15 mouse cellular contexts compared by ENCODE assay signal in genomic region chr11:107103224-107103589, GRCm38 (mm10). TPM values are rescaled to one million over a fixed set of nuclear protein-coding genes. Genes with fewer than 3 reads are reported as not detected.
DNase-seq lines count a peak whose midpoint lies in the region; ATAC-seq and TF ChIP-seq lines count a peak whose summit lies in the region.
"Had no signal": no experiment of that assay in that cellular context is flagged by ENCODE, and none has a peak within 500 bp of the region (broad histone marks: within the 10 kb centered on the region; RNA-seq: fewer than 3 reads in every experiment).

No protein-coding gene starts in this region.

- no peaks in the 10 kb centered on the region for H3K9me3 ChIP-seq in heart, embryonic 13.5 days
- no peaks in the 10 kb centered on the region for H3K9me3 ChIP-seq in lung, postnatal 0 days (ENCODE audit: low read length)
- no peaks in the 10 kb centered on the region for H3K9me3 ChIP-seq in stomach, embryonic 15.5 days
- no peaks in the 10 kb centered on the region for H3K9me3 ChIP-seq in kidney, embryonic 14.5 days (ENCODE audit: control insufficient read depth, low read length)
- H3K9me3 ChIP-seq: embryonic facial prominence, embryonic 12.5 days; forebrain, embryonic 12.5 days; kidney, embryonic 15.5 days; midbrain, embryonic 13.5 days; neural tube, embryonic 13.5 days had no signal

- ATAC-seq in heart, embryonic 13.5 days (ENCODE audit: extremely low read depth, insufficient number of reproducible peaks, low FRiP score, low TSS enrichment): no peak
- peak; percentile 70 for ATAC-seq in lung, postnatal 0 days
- no peak for ATAC-seq in stomach, embryonic 15.5 days (ENCODE audit: insufficient read depth, low FRiP score, low read depth)
- no peak for ATAC-seq in kidney, embryonic 14.5 days (ENCODE audit: low FRiP score, low TSS enrichment)
- ATAC-seq: midbrain, embryonic 13.5 days had no signal

- no peak for TF ChIP-seq CTCF in lung, postnatal 0 days (IDR thresholded peaks at IDR 0.05)

- peaks cover 25% of the 10 kb centered on the region for H3K36me3 ChIP-seq in heart, embryonic 13.5 days
- H3K36me3 ChIP-seq in lung, postnatal 0 days (ENCODE audit: insufficient read depth, low read length): 0 out of 2 replicates have a peak, but pooled peaks cover 1% of the 10 kb centered on the region
- H3K36me3 ChIP-seq in stomach, embryonic 15.5 days: peaks cover 5% of the 10 kb centered on the region; the same call in 1 of the 2 replicates
- H3K36me3 ChIP-seq in kidney, embryonic 14.5 days (ENCODE audit: control insufficient read depth, insufficient read depth, low read length): peaks cover 19% of the 10 kb centered on the region

- no peaks in the 10 kb centered on the region for H3K27me3 ChIP-seq in heart, embryonic 13.5 days (replicated peaks)
- no peaks in the 10 kb centered on the region for H3K27me3 ChIP-seq in lung, postnatal 0 days (replicated peaks; ENCODE audit: insufficient read depth, low read length)
- H3K27me3 ChIP-seq in stomach, embryonic 15.5 days (replicated peaks): no peaks in the 10 kb centered on the region
- H3K27me3 ChIP-seq in kidney, embryonic 14.5 days (ENCODE audit: control insufficient read depth, insufficient read depth, low read length): no peaks in the 10 kb centered on the region
- H3K27me3 ChIP-seq: embryonic facial prominence, embryonic 12.5 days; forebrain, embryonic 12.5 days; kidney, embryonic 15.5 days; midbrain, embryonic 13.5 days; neural tube, embryonic 13.5 days had no signal

- no peak for DNase-seq in heart, postnatal 25 days (ENCODE audit: low spot score)
- peak; percentile 68 for DNase-seq in lung, postnatal 0 days (ENCODE audit: low spot score)
- DNase-seq in lung, postnatal 10 days: no peak
- DNase-seq in induced T-regulatory cell, adult 2 months (ENCODE audit: low read depth): peak; percentile 72
- DNase-seq in embryo, embryonic 9.5 days (ENCODE audit: extremely low spot score): no peak
- DNase-seq: adrenal gland, adult 8-10 months had no signal

- H3K4me1 ChIP-seq in heart, embryonic 13.5 days: peaks cover 59% of the 10 kb centered on the region
- peaks cover 21% of the 10 kb centered on the region; the same call in 1 of the 2 replicates for H3K4me1 ChIP-seq in lung, postnatal 0 days (ENCODE audit: insufficient read depth, low read depth, low read length)
- H3K4me1 ChIP-seq in stomach, embryonic 15.5 days: peaks cover 8% of the 10 kb centered on the region
- peaks cover 15% of the 10 kb centered on the region; the same call in 1 of the 2 replicates for H3K4me1 ChIP-seq in kidney, embryonic 14.5 days (ENCODE audit: control insufficient read depth, insufficient read depth, low read length)

- 0 out of 2 replicates have a peak overlapping the region, but pooled peaks have one; percentile 24 for H3K9ac ChIP-seq in heart, embryonic 13.5 days
- H3K9ac ChIP-seq in lung, postnatal 0 days (replicated peaks; ENCODE audit: low read depth): no peak overlapping the region
- no peak overlapping the region for H3K9ac ChIP-seq in stomach, embryonic 15.5 days
- H3K9ac ChIP-seq in kidney, embryonic 14.5 days (ENCODE audit: low read depth, low read length): no peak overlapping the region
- H3K9ac ChIP-seq: embryonic facial prominence, embryonic 12.5 days; forebrain, embryonic 12.5 days; kidney, embryonic 15.5 days; midbrain, embryonic 13.5 days had no signal

- peak overlapping the region; percentile 60 for H3K27ac ChIP-seq in heart, embryonic 13.5 days (replicated peaks)
- H3K27ac ChIP-seq in lung, postnatal 0 days (ENCODE audit: low read length): peak overlapping the region; percentile 61
- H3K27ac ChIP-seq in stomach, embryonic 15.5 days: peak overlapping the region; percentile 64
- no peak overlapping the region for H3K27ac ChIP-seq in kidney, embryonic 14.5 days (ENCODE audit: low read depth, low read length)
- H3K27ac ChIP-seq: embryonic facial prominence, embryonic 12.5 days; heart, adult 2 months; kidney, embryonic 15.5 days; midbrain, embryonic 13.5 days; neural tube, embryonic 13.5 days had no signal

- no peak overlapping the region for H3K4me3 ChIP-seq in heart, embryonic 13.5 days
- no peak overlapping the region for H3K4me3 ChIP-seq in lung, postnatal 0 days (ENCODE audit: low read depth, low read length)
- H3K4me3 ChIP-seq in stomach, embryonic 15.5 days (replicated peaks): no peak overlapping the region
- no peak overlapping the region for H3K4me3 ChIP-seq in kidney, embryonic 14.5 days (ENCODE audit: low read length)
- H3K4me3 ChIP-seq: embryonic facial prominence, embryonic 12.5 days; forebrain, embryonic 12.5 days; heart, adult 2 months; kidney, embryonic 15.5 days; midbrain, embryonic 13.5 days; neural tube, embryonic 13.5 days had no signal

- no peak overlapping the region for H3K4me2 ChIP-seq in heart, embryonic 13.5 days
- H3K4me2 ChIP-seq in lung, postnatal 0 days (replicated peaks; ENCODE audit: low read depth, low read length): no peak overlapping the region
- no peak overlapping the region for H3K4me2 ChIP-seq in stomach, embryonic 15.5 days
- H3K4me2 ChIP-seq in kidney, embryonic 14.5 days (replicated peaks; ENCODE audit: low read depth, low read length): no peak overlapping the region
- H3K4me2 ChIP-seq: embryonic facial prominence, embryonic 12.5 days; forebrain, embryonic 12.5 days; kidney, embryonic 15.5 days; midbrain, embryonic 13.5 days; neural tube, embryonic 13.5 days had no signal

- TF ChIP-seq EP300 in lung, postnatal 0 days (IDR thresholded peaks at IDR 0.05): no peak

- 46% methylated on average over 2 of the region's 2 CpGs for WGBS in heart, embryonic 13.5 days
- 27% methylated on average over 2 of the region's 2 CpGs for WGBS in lung, postnatal 0 days
- WGBS in stomach, embryonic 15.5 days: 30% methylated on average over 2 of the region's 2 CpGs
- 63% methylated on average over 2 of the region's 2 CpGs for WGBS in kidney, embryonic 14.5 days

- intact Hi-C loops in heart, postnatal 25 days (cut with DNase I): loop anchor here (5.0 kb wide), 1 partner anchor 34 kb away; no protein-coding TSS in a partner anchor

RNA-seq across cellular contexts. Expression of gene Bptf, which starts 28.7 kb away (rescaled TPM):
- polyA plus RNA-seq in heart, embryonic 13.5 days (2015; fragmentation: Nextera tagmentation; extraction: Ambion mirVana): 17.9 and 18.3 TPM in 2 replicates
- total RNA-seq in heart, postnatal 25 days (2021): 10 to 100 TPM; 27.1 to 31.8 TPM
- 19.8 and 23.0 TPM in 2 replicates for polyA plus RNA-seq in lung, postnatal 0 days (2015; fragmentation: Nextera tagmentation; extraction: Ambion mirVana)
- polyA plus RNA-seq in stomach, embryonic 15.5 days (2015; fragmentation: Nextera tagmentation; extraction: Ambion mirVana): 28.4 and 28.8 TPM in 2 replicates
- polyA plus RNA-seq in kidney, embryonic 14.5 days (2014; fragmentation: Nextera tagmentation; extraction: Ambion mirVana): 51.7 and 51.8 TPM in 2 replicates

Comparison
In these comparisons a context has a peak if more than half of its experiments do, and no peak if none do; other contexts are left out.
1. DNase-seq: peak in lung, postnatal 0 days (single experiment) and induced T-regulatory cell, adult 2 months (single experiment); none in heart, postnatal 25 days (single experiment), lung, postnatal 10 days (single experiment) and embryo, embryonic 9.5 days (single experiment).